Mouse (Mus musculus): ENCODE measurements around the gene Lamp1. TPM values are rescaled to one million over a fixed set of nuclear protein-coding genes. Genes with fewer than 3 reads are reported as not detected.

Lamp1 gene
- polyA plus RNA-seq, 1 experiment from 2014 or later, result 295 TPM

- no peaks in the 10 kb centered on the region for H3K9me3 ChIP-seq
- WGBS, result 81% methylated on average over 5 of the region's 5 CpGs
- ATAC-seq (ENCODE audit: insufficient read depth, low FRiP score, low read depth), result no peak
- H3K27ac ChIP-seq, result no peak overlapping the region
- no peak overlapping the region for H3K4me2 ChIP-seq
- H3K27me3 ChIP-seq (replicated peaks), result no peaks in the 10 kb centered on the region
- H3K4me1 ChIP-seq, result peaks cover 14% of the 10 kb centered on the region; the same call in 1 of the 2 replicates
- no peak overlapping the region for H3K9ac ChIP-seq
- H3K4me3 ChIP-seq (replicated peaks), result no peak overlapping the region
- peaks cover 19% of the 10 kb centered on the region for H3K36me3 ChIP-seq
These were observed 5.4 kb downstream of the Lamp1 start for GRCm38 (mm10) chr8:13164361-13164760.

- peaks cover 57% of the 10 kb centered on the region for H3K36me3 ChIP-seq
These were observed 11.5 kb downstream of the Lamp1 start for GRCm38 (mm10) chr8:13170510-13170909.

DNA sequence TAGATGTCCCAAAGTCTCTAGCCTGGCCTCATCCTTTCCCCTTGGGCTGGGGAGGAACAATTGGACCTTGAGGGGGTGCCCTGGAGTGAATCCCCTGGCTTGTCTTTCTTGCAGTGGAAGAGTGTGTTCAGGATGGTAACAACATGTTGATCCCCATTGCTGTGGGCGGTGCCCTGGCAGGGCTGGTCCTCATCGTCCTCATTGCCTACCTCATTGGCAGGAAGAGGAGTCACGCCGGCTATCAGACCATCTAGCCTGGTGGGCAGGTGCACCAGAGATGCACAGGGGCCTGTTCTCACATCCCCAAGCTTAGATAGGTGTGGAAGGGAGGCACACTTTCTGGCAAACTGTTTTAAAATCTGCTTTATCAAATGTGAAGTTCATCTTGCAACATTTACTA lies 15.3 kb downstream of the Lamp1 start:
- Histone ChIP-seq H3K4me2 (no peak overlapping the region), H3K36me3 (peaks cover 53% of the 10 kb centered on the region), H3K4me1 (no peaks in the 10 kb centered on the region), H3K27ac (no peak overlapping the region), H3K9ac (no peak overlapping the region), H3K4me3 (replicated peaks) (no peak overlapping the region), H3K9me3 (no peaks in the 10 kb centered on the region), H3K27me3 (replicated peaks) (no peaks in the 10 kb centered on the region)
- 86% methylated on average over 4 of the region's 4 CpGs for WGBS
- no peak for ATAC-seq (ENCODE audit: insufficient read depth, low FRiP score, low read depth)

More at GRCm38 (mm10) chr8:13170510-13170909, 11.5 kb downstream of the Lamp1 start:
- Histone ChIP-seq H3K4me2 (no peak overlapping the region), H3K9ac (no peak overlapping the region), H3K27ac (no peak overlapping the region), H3K4me3 (replicated peaks) (no peak overlapping the region), H3K9me3 (no peaks in the 10 kb centered on the region), H3K27me3 (replicated peaks) (no peaks in the 10 kb centered on the region), H3K4me1 (no peaks in the 10 kb centered on the region)
- no peak for ATAC-seq (ENCODE audit: insufficient read depth, low FRiP score, low read depth)
- WGBS, result 52% methylated on average over 1 of the region's 1 CpGs

- Histone ChIP-seq H3K9ac (no peak overlapping the region), H3K4me2 (no peak overlapping the region), H3K27ac (no peak overlapping the region), H3K4me1 (no peaks in the 10 kb centered on the region), H3K36me3 (peaks cover 53% of the 10 kb centered on the region), H3K4me3 (replicated peaks) (no peak overlapping the region), H3K27me3 (replicated peaks) (no peaks in the 10 kb centered on the region), H3K9me3 (no peaks in the 10 kb centered on the region)
- no peak for ATAC-seq (ENCODE audit: insufficient read depth, low FRiP score, low read depth)
- 86% methylated on average over 4 of the region's 4 CpGs for WGBS
These were observed 15.8 kb downstream of the Lamp1 start for GRCm38 (mm10) chr8:13174811-13175210.

GRCm38 (mm10) chr8:13175650-13176049 lies 16.7 kb downstream of the Lamp1 start:
- Histone ChIP-seq H3K4me3 (replicated peaks) (no peak overlapping the region), H3K9me3 (no peaks in the 10 kb centered on the region), H3K4me1 (no peaks in the 10 kb centered on the region), H3K36me3 (peaks cover 50% of the 10 kb centered on the region), H3K27me3 (replicated peaks) (no peaks in the 10 kb centered on the region), H3K4me2 (no peak overlapping the region), H3K9ac (no peak overlapping the region), H3K27ac (no peak overlapping the region)
- 73% methylated on average over 1 of the region's 1 CpGs for WGBS
- no peak for ATAC-seq (ENCODE audit: insufficient read depth, low FRiP score, low read depth)

DNA sequence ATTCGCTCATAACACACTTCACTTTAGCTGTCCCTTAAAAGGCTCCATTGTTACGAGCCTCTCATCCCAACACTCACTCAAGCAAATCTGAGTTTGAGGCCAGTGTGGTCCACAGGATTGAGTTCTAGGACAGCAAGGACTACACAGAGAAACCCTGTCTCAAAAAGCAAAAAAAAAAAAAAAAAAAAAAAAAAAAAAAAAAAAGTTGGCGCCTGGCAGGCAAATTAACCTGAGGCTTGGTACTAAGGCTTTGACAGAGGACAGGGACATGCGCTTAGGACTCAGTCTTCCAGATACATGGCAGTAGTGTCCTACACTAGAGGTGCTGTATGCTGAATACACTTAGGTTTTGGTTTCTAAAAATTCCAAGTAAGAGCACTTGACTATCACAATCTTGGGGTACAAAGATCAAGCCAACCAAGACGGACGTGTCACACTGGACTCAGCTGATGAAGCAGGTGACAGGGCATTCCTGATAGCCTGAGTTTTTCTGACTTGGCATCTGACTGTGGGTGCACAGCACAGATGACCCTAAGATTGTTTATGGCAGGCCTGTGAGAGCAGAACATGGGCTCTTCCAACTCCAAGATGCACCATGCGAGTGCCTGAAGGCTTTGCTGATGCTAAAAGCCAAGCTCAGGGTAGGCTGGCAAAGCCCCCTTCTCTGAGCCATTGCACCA lies 18.4 kb downstream of the Lamp1 start:
- Histone ChIP-seq H3K4me2 (no peak overlapping the region), H3K4me3 (replicated peaks) (no peak overlapping the region), H3K27me3 (replicated peaks) (no peaks in the 10 kb centered on the region), H3K27ac (no peak overlapping the region), H3K9ac (no peak overlapping the region), H3K9me3 (no peaks in the 10 kb centered on the region), H3K4me1 (no peaks in the 10 kb centered on the region), H3K36me3 (peaks cover 41% of the 10 kb centered on the region)
- ATAC-seq (ENCODE audit: insufficient read depth, low FRiP score, low read depth), result no peak
- 91% methylated on average over 7 of the region's 7 CpGs for WGBS

- Histone ChIP-seq H3K4me1 (no peaks in the 10 kb centered on the region), H3K27me3 (replicated peaks) (no peaks in the 10 kb centered on the region), H3K4me2 (no peak overlapping the region), H3K4me3 (replicated peaks) (no peak overlapping the region), H3K9me3 (no peaks in the 10 kb centered on the region), H3K9ac (no peak overlapping the region), H3K27ac (no peak overlapping the region), H3K36me3 (peaks cover 36% of the 10 kb centered on the region)
- WGBS, result 88% methylated on average over 5 of the region's 5 CpGs
- no peak for ATAC-seq (ENCODE audit: insufficient read depth, low FRiP score, low read depth)
These were observed 19.2 kb downstream of the Lamp1 start for GRCm38 (mm10) chr8:13178137-13178536.

DNA sequence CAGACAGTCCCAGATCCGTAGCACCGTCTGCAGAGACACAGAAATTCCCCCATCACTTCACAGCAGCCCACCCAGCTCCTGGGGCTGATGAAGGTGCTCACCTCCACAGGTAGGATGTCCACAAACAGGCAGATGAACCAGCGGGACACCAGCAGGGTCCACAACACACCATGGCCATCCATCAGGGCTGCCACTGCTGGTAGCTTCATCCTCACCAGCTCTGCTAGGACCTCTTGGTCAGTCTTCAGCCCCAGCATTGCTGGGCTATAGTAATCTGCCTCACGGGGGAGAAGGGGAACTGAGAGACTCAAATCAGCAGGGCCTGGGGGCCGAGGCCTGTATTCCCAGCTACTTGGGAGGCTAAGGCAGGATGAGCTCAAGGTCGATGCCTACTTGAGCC lies 20.5 kb downstream of the Lamp1 start:
- Histone ChIP-seq H3K4me3 (replicated peaks) (no peak overlapping the region), H3K9me3 (no peaks in the 10 kb centered on the region), H3K27me3 (replicated peaks) (no peaks in the 10 kb centered on the region), H3K36me3 (peaks cover 23% of the 10 kb centered on the region), H3K4me1 (no peaks in the 10 kb centered on the region), H3K9ac (no peak overlapping the region), H3K4me2 (no peak overlapping the region), H3K27ac (no peak overlapping the region)
- ATAC-seq (ENCODE audit: insufficient read depth, low FRiP score, low read depth), result no peak
- WGBS, result 71% methylated on average over 6 of the region's 6 CpGs

DNA sequence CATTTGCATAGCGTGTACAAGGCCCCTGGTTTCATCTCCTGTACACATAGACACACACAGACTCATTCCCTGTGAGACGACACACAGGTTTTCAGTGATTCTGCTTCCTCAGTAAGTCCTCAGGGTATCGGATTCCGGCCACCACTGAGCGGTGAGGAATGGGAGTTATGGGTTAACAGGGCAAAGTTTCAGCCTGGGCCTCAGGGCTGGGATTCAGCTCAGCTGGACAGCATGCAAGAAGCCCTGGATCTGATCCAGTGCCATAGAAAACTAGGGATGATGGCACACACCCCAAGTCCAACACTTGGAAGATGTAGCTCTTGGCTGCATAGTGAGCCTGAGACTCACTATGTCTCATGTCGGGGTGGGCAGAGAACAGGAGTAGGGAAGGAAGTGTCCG lies 21.0 kb downstream of the Lamp1 start:
- Histone ChIP-seq H3K9ac (no peak overlapping the region), H3K27ac (no peak overlapping the region), H3K4me3 (replicated peaks) (no peak overlapping the region), H3K9me3 (no peaks in the 10 kb centered on the region), H3K27me3 (replicated peaks) (no peaks in the 10 kb centered on the region), H3K4me1 (no peaks in the 10 kb centered on the region), H3K4me2 (no peak overlapping the region), H3K36me3 (peaks cover 20% of the 10 kb centered on the region)
- 69% methylated on average over 7 of the region's 7 CpGs for WGBS
- ATAC-seq (ENCODE audit: insufficient read depth, low FRiP score, low read depth), result no peak

- no peaks in the 10 kb centered on the region for H3K27me3 ChIP-seq (replicated peaks)
- H3K4me1 ChIP-seq, result no peaks in the 10 kb centered on the region
- H3K27ac ChIP-seq, result no peak overlapping the region
- 77% methylated on average over 9 of the region's 9 CpGs for WGBS
- H3K9ac ChIP-seq, result no peak overlapping the region
- no peak for ATAC-seq (ENCODE audit: insufficient read depth, low FRiP score, low read depth)
- no peak overlapping the region for H3K4me3 ChIP-seq (replicated peaks)
- H3K4me2 ChIP-seq, result no peak overlapping the region
- no peaks in the 10 kb centered on the region for H3K9me3 ChIP-seq
- peaks cover 15% of the 10 kb centered on the region for H3K36me3 ChIP-seq
These were observed 21.4 kb downstream of the Lamp1 start for GRCm38 (mm10) chr8:13180408-13180807.

- no peak overlapping the region for H3K27ac ChIP-seq
- H3K9ac ChIP-seq, result no peak overlapping the region
- H3K9me3 ChIP-seq, result no peaks in the 10 kb centered on the region
- no peak for ATAC-seq (ENCODE audit: insufficient read depth, low FRiP score, low read depth)
- H3K4me1 ChIP-seq, result no peaks in the 10 kb centered on the region
- H3K36me3 ChIP-seq, result peaks cover 9% of the 10 kb centered on the region; the same call in 1 of the 2 replicates
- H3K4me3 ChIP-seq (replicated peaks), result no peak overlapping the region
- H3K27me3 ChIP-seq (replicated peaks), result no peaks in the 10 kb centered on the region
- WGBS, result 78% methylated on average over 18 of the region's 18 CpGs
- H3K4me2 ChIP-seq, result no peak overlapping the region
These were observed 22.1 kb downstream of the Lamp1 start for GRCm38 (mm10) chr8:13180911-13181690.

DNA sequence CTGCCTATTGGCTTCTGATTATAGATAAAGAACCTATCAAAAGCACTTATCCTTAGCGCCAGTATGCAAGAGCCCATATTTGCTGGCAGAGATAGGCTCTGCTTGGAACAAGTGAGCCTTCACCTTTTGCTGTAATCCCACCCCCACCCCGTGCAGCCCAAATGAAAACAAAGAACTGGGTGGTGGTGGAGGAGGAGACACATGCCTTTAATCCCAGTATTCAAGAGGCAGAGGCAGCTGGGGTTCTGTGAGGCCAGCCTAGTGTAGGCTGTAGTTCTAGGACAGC lies 22.7 kb downstream of the Lamp1 start:
- Histone ChIP-seq H3K4me3 (replicated peaks) (no peak overlapping the region), H3K4me1 (no peaks in the 10 kb centered on the region), H3K36me3 (0 out of 2 replicates have a peak, but pooled peaks cover 4% of the 10 kb centered on the region), H3K27ac (no peak overlapping the region), H3K4me2 (no peak overlapping the region), H3K27me3 (replicated peaks) (no peaks in the 10 kb centered on the region), H3K9ac (no peak overlapping the region), H3K9me3 (no peaks in the 10 kb centered on the region)
- no peak for ATAC-seq (ENCODE audit: insufficient read depth, low FRiP score, low read depth)
- 56% methylated on average over 2 of the region's 2 CpGs for WGBS

Measured in stomach, embryonic 15.5 days (tissue).